Mouse (Mus musculus) limb, embryonic 13.5 days (tissue): ENCODE data around the gene Il12b. TPM values are rescaled to one million over a fixed set of nuclear protein-coding genes. Genes with fewer than 3 reads are reported as not detected.
"Not testable (repeated sequence)": the region's sequence is repeated elsewhere in the genome, so short reads cannot be mapped to it uniquely, and the experiment has no call there.

Experiments
- ATAC-seq: fragments of 200-750 bp; cut with Nextera tagmentation; 2 replicates; pipeline ENCODE4 v1.8.0; 2017; ENCODE audit warnings: low read depth, moderate number of reproducible peaks, moderate TSS enrichment; ENCODE audit not compliant: low FRiP score
- H3K27ac ChIP-seq: fragments of 300-500 bp; sonication (generic); 2 replicates; pipeline ENCODE4 v1.5.1; 2015; ENCODE audit warnings: inconsistent platforms, mild to moderate bottlenecking, moderate library complexity
- H3K27me3 ChIP-seq: fragments of 300-500 bp; sonication (generic); 2 replicates; pipeline ENCODE4 v1.6.1; 2015; ENCODE audit warnings: mild to moderate bottlenecking, inconsistent platforms
- H3K36me3 ChIP-seq: fragments of 300-500 bp; sonication (generic); 2 replicates; pipeline ENCODE4 v1.6.1; 2015; ENCODE audit warnings: inconsistent platforms, mild to moderate bottlenecking, moderate library complexity
- H3K4me1 ChIP-seq: fragments of 300-500 bp; sonication (generic); 2 replicates; pipeline ENCODE4 v1.6.1; 2015; ENCODE audit warnings: inconsistent platforms
- H3K4me2 ChIP-seq: fragments of 300-500 bp; sonication (generic); replicated peaks from 2 replicates; pipeline ENCODE4 v1.6.1; 2015; ENCODE audit warnings: inconsistent platforms, mild to moderate bottlenecking, moderate library complexity
- H3K4me3 ChIP-seq: fragments of 300-500 bp; sonication (generic); 2 replicates; pipeline ENCODE4 v1.5.1; 2015; ENCODE audit warnings: moderate library complexity, mild to moderate bottlenecking, inconsistent platforms
- H3K9ac ChIP-seq: fragments of 300-500 bp; sonication (generic); 2 replicates; pipeline ENCODE4 v1.6.1; 2015; ENCODE audit warnings: mild to moderate bottlenecking, inconsistent platforms
- H3K9me3 ChIP-seq: fragments of 300-500 bp; sonication (generic); 2 replicates; pipeline ENCODE4 v1.6.1; 2016; ENCODE audit warnings: inconsistent platforms
- WGBS: fragments of 180-500 bp; shearing (Covaris S2); methylation state at CpG from one replicate; pipeline ENCODE4 v1.1.7; 2015; 5-methylcytosine and 5-hydroxymethylcytosine counted together
- polyA plus RNA-seq: library from polyadenylated mRNA; unstranded; fragments of >200 nt; fragmentation: Nextera tagmentation; extraction: Ambion mirVana; gene quantifications from 2 replicates; pipeline ENCODE4 v1.2.1, GENCODE M21; 2015

Gene Il12b
- polyA plus RNA-seq, 1 experiment from 2014 or later, result 0.13 TPM

DNA sequence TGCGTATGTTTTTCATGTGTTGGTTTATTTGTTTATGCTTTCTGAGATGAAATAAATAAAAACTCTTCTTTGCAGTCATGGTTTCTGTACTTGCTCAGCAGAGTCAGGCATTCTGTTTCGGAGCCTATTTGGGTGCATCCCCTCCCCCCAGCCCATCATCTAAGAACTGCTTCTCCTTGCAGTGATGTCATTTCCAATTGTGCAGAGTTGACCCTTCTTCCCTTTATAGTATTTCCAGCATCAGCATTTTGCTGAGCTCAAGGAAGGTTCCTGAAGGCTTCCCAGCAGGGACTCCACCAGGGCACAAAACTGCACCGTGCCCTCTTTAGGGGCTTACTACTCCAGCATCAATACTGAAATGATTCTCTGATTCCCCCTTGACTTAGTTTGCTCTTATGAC is 14.7 kb downstream of the Il12b start:
- H3K4me1 ChIP-seq, result no peaks in the 10 kb centered on the region
- no peak overlapping the region for H3K4me2 ChIP-seq
- 92% methylated on average over 3 of the region's 3 CpGs for WGBS
- ATAC-seq, result no peak
- no peaks in the 10 kb centered on the region for H3K9me3 ChIP-seq
- no peak overlapping the region for H3K9ac ChIP-seq
- H3K27ac ChIP-seq, result no peak overlapping the region
- H3K4me3 ChIP-seq, result no peak overlapping the region
- H3K36me3 ChIP-seq, result no peaks in the 10 kb centered on the region
- peaks cover 12% of the 10 kb centered on the region; the same call in 1 of the 2 replicates for H3K27me3 ChIP-seq

DNA sequence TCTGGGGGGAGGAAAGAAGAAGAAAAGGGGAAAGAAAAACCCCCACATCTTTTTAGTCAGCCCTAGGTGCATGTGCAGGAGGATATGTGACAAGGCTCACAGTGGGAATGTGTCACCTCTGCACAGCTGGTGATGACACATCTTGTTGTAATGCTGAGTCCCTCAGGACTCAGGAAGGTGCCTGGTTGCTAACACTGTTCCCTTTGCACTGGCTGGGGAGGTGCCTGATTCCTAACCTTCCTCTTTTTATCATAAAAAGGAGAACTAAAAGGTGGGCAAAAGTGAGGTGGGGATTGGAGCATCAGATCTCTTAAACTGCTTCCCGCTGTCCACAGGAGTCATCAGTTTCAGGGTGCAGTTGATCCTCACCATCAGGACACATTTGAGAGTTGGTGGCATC is 17.5 kb downstream of the Il12b start:
- Histone ChIP-seq H3K36me3 (no peaks in the 10 kb centered on the region), H3K9ac (no peak overlapping the region), H3K27ac (no peak overlapping the region), H3K9me3 (no peaks in the 10 kb centered on the region), H3K4me2 (no peak overlapping the region), H3K4me1 (no peaks in the 10 kb centered on the region), H3K27me3 (peaks cover 7% of the 10 kb centered on the region; the same call in 1 of the 2 replicates), H3K4me3 (no peak overlapping the region)
- ATAC-seq, result no peak
- 68% methylated on average over 1 of the region's 1 CpGs for WGBS

DNA sequence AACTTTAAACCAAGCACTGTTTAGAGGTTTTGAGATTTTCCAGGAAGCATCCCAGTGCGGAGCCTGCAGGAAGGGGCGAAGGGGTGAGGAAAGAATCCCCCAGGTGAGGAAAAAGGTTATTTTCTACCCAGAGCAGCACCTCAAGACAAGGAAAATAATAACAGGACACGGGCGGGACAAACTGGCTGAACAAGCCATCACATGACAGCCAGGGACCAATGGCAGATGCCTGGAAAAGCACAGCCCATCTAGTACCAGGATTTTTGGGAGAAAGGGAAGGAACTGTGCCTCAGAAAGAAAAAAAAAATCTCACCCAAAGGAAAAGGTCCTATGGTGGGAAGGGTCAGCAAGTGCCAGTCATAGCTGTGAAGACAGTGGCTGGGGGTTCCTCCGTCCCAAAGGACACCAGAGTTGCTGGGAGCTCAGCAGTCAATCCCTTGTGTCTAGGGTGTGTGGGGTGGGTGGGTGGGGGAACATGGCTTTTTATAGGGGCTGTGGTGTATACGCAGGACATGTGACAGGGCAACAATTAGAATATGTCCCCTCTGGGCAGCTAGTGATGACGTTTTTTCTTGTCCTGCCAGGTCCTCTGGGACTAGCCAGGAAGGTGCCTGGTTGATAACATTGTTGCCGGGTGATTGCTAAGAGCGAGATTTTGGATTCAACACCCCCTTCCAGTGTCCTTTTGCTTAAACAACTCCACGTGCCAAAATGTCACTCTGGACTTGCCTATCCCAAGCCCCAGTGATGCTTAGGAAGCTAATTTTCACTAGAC is 22.7 kb downstream of the Il12b start:
- H3K9me3 ChIP-seq, result no peaks in the 10 kb centered on the region
- no peaks in the 10 kb centered on the region for H3K36me3 ChIP-seq
- no peak overlapping the region for H3K27ac ChIP-seq
- no peak overlapping the region for H3K4me3 ChIP-seq
- ATAC-seq, result no peak
- 70% methylated on average over 10 of the region's 10 CpGs for WGBS
- no peak overlapping the region for H3K9ac ChIP-seq
- no peak overlapping the region for H3K4me2 ChIP-seq
- peaks cover under 1% of the 10 kb centered on the region; the same call in 1 of the 2 replicates for H3K27me3 ChIP-seq
- peaks cover 16% of the 10 kb centered on the region for H3K4me1 ChIP-seq

DNA sequence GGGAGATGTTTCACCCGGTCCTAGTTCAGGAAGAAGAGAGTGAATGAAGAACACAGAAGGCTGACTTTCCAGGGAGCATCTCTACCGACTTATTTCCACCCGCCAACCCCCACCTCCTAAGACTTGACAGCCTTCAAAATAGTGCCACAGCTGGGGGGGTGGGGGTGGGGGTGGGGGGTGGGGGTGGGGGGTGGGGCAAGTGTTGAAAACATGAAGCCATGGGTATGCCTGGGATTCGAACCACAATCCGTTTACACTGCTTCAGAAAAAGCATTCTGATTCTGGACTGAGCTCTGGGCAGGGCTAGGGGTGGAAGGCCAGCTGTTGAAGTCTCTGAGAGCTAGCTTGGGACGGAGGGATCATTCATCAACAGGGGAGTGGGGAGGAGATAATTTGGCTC is 23.4 kb downstream of the Il12b start:
- no peak overlapping the region for H3K9ac ChIP-seq
- H3K9me3 ChIP-seq, result no peaks in the 10 kb centered on the region
- H3K36me3 ChIP-seq, result no peaks in the 10 kb centered on the region
- no peak overlapping the region for H3K27ac ChIP-seq
- ATAC-seq, result no peak
- no peak overlapping the region for H3K4me2 ChIP-seq
- H3K4me3 ChIP-seq, result no peak overlapping the region
- no peaks in the 10 kb centered on the region for H3K27me3 ChIP-seq
- WGBS, result 52% methylated on average over 6 of the region's 6 CpGs
- peaks cover 16% of the 10 kb centered on the region for H3K4me1 ChIP-seq

DNA sequence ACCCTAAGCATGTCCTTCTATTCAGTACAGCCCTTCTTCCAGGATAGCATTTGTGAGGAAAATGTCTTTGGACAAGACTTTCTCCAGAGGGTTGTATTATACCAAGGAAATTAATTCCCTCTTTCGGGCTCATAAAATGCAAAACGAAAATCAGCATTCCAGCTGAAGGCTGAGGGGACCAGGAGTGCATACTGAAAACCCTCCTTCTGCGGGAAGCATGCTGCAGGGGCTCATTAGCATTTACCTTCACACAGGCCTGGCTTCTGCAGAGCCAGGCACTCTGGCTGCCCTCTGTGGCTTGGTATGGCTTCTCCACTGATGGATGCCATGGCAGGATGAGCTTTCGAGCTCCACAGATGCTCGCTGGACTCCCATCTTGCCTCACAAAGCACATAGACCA is 24.1 kb downstream of the Il12b start:
- ATAC-seq, result no peak
- Histone ChIP-seq H3K36me3 (no peaks in the 10 kb centered on the region), H3K27ac (no peak overlapping the region; the same call in 1 of the 2 replicates), H3K4me2 (no peak overlapping the region), H3K9ac (no peak overlapping the region), H3K4me3 (no peak overlapping the region), H3K9me3 (no peaks in the 10 kb centered on the region), H3K4me1 (peaks cover 16% of the 10 kb centered on the region), H3K27me3 (no peaks in the 10 kb centered on the region)
- WGBS, result 45% methylated on average over 5 of the region's 5 CpGs

DNA sequence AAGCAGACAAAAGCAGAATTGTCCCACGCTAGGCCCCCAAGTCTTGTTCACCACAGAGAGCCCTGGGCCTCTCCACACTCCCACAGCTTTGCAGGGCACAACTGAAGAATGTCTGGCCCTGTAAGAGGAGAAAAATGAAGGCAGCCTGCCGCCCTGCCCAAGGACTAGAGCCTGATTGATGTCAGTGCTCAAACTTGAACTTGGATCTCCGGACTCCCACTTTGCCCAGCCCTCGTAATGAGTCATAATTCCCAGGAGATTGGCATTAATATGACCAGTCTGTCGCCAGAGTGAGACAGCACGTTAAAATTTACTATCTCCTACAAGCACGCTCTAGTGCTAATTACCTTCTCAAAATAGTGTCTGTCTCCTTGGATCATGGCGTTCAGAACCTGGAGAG is 25.1 kb downstream of the Il12b start:
- no peak overlapping the region for H3K4me2 ChIP-seq
- 48% methylated on average over 8 of the region's 8 CpGs for WGBS
- no peak for ATAC-seq
- peaks cover 16% of the 10 kb centered on the region for H3K4me1 ChIP-seq
- no peak overlapping the region for H3K4me3 ChIP-seq
- no peaks in the 10 kb centered on the region for H3K27me3 ChIP-seq
- H3K36me3 ChIP-seq, result no peaks in the 10 kb centered on the region
- H3K9me3 ChIP-seq, result no peaks in the 10 kb centered on the region
- no peak overlapping the region for H3K27ac ChIP-seq
- no peak overlapping the region for H3K9ac ChIP-seq

DNA sequence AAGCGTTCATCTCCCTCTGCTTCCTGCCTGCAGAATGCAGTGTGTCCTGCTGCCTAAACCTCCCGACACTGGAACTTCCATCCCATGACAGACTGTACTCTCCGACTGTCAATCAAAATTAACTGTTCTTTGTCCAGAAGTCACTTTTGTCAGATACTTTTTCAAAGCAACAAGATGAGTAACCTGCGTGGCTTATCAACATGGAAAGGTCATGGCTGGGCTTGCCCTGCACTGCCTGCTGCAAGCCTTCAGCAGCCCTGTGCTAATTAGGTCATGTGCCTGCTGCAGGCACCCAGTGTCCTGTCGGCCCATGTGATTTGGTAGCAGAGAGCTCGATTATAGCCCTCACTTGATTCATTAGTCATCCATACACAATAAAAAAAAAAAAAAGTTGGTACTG is 25.8 kb downstream of the Il12b start:
- H3K27ac ChIP-seq, result no peak overlapping the region
- H3K4me1 ChIP-seq, result peaks cover 16% of the 10 kb centered on the region
- no peaks in the 10 kb centered on the region for H3K36me3 ChIP-seq
- no peaks in the 10 kb centered on the region for H3K9me3 ChIP-seq
- no peak overlapping the region for H3K9ac ChIP-seq
- WGBS, result 69% methylated on average over 6 of the region's 6 CpGs
- no peaks in the 10 kb centered on the region for H3K27me3 ChIP-seq
- no peak for ATAC-seq
- H3K4me2 ChIP-seq, result no peak overlapping the region
- no peak overlapping the region for H3K4me3 ChIP-seq

DNA sequence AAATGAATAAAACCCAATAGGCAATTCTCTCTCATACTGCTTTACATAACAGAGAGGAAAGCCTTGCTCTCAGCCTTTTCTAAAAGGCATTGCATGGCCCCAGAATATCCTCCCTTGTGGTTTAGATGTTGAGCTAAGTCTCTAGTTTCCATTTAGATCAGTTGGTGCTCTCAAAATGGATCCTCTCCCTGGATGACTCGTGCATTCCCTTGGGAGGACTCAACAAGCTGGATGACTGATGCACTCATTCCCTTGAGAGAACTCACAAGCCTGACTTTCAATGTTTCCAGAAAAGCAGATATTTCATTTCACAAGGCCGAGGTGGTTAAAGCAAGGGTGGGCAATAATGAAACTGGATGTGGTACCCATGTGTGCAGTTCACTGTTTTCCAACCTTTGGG is 28.1 kb downstream of the Il12b start:
- Histone ChIP-seq H3K9ac (no peak overlapping the region), H3K4me1 (peaks cover 16% of the 10 kb centered on the region), H3K9me3 (no peaks in the 10 kb centered on the region), H3K4me3 (no peak overlapping the region), H3K27me3 (no peaks in the 10 kb centered on the region), H3K36me3 (no peaks in the 10 kb centered on the region), H3K27ac (no peak overlapping the region), H3K4me2 (no peak overlapping the region)
- WGBS, result 84% methylated on average over 2 of the region's 2 CpGs
- no peak for ATAC-seq

DNA sequence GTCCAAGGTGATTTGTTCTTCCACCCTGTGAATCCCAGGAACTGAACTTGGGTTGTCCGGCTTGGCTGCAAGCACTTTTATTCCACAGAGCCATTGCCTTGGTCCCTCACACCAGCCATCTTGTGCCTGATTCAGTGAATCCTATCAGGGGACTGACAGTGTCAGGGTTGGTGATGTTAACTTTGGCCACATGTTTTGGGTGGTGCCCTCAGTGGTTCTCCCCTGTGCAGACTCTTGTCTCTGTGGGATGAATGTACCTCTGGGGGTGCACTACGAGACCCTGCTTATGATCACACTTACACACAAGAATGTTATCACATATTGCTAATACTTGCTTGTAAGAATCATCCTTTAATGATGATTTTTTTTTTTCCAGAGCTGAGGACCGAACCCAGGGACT is 30.2 kb downstream of the Il12b start:
- H3K27ac ChIP-seq, result no peak overlapping the region
- no peaks in the 10 kb centered on the region for H3K27me3 ChIP-seq
- no peak overlapping the region for H3K4me3 ChIP-seq
- H3K36me3 ChIP-seq, result no peaks in the 10 kb centered on the region
- 0 out of 2 replicates have a peak, but pooled peaks cover under 1% of the 10 kb centered on the region for H3K4me1 ChIP-seq
- H3K9ac ChIP-seq, result no peak overlapping the region
- 90% methylated on average over 3 of the region's 3 CpGs for WGBS
- no peaks in the 10 kb centered on the region for H3K9me3 ChIP-seq
- no peak overlapping the region for H3K4me2 ChIP-seq
- no peak for ATAC-seq

DNA sequence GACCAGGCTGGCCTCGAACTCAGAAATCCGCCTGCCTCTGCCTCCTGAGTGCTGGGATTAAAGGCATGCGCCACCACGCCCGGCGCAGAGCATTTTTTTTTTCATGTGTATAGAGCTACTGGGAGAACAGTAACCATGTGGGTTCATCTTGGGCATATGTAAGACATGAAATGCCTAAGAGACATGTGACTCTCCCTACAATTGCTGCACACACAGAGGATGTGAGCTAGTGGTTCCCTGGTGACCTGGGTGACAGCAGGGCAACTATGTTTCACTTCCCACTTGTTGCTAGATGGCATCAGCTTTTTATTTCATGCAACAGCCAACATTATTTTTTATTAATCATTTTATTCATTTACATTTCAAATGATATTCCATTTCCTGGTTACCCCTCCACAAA is 37.9 kb downstream of the Il12b start:
- Histone ChIP-seq H3K4me1 (no peaks in the 10 kb centered on the region), H3K27ac (no peak overlapping the region), H3K36me3 (no peaks in the 10 kb centered on the region), H3K4me3 (no peak overlapping the region), H3K4me2 (no peak overlapping the region), H3K9ac (no peak overlapping the region), H3K27me3 (no peaks in the 10 kb centered on the region), H3K9me3 (no peaks in the 10 kb centered on the region)
- WGBS, result 91% methylated on average over 6 of the region's 6 CpGs
- ATAC-seq, result no peak

DNA sequence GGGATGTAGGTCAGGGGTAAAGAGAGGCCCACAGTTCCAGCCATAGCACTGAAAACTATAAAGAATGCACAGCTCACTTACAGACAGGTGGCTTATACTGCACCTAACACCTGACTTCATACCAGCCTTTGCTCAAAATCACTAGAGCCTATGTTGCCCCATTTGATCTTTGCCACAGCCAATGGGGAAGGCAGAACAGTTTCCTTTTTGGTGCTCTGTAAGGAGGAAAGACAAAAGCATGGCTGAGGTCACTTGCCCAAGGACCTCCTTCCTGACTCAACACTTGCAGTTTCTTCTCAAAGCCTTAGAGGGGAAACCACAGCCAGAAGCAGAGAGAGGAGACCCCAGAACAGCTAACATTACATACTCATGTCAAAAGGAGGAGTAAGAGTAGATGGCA is 51.2 kb downstream of the Il12b start:
- Histone ChIP-seq H3K4me3 (no peak overlapping the region), H3K27ac (no peak overlapping the region), H3K4me1 (no peaks in the 10 kb centered on the region), H3K4me2 (no peak overlapping the region), H3K27me3 (no peaks in the 10 kb centered on the region), H3K36me3 (peaks cover 20% of the 10 kb centered on the region), H3K9ac (no peak overlapping the region), H3K9me3 (no peaks in the 10 kb centered on the region)
- no peak for ATAC-seq

DNA sequence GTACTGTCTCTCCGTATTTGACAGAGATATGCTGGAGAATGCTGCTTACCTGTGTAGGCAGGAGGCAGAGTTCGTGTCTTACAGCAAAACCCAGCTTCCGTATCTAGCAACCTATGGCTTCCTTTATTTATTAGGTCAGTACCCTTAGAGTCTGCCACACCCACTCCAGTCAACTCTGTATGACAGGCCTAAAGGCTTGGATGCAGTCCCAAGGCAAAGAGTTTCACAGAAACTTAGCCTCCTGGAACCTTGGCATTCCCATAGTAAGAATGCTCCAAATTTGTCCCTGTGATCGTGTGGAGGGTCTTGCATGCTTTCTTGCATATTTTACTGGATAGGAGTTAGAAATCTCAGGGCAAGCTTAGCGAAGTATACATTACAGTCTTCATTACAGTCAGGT is 52.2 kb downstream of the Il12b start:
- H3K4me2 ChIP-seq, H3K9me3 ChIP-seq, ATAC-seq, H3K27me3 ChIP-seq, H3K9ac ChIP-seq, H3K4me1 ChIP-seq, H3K4me3 ChIP-seq, H3K27ac ChIP-seq: not testable (repeated sequence)
- WGBS, result 91% methylated on average over 5 of the region's 5 CpGs
- peaks cover 28% of the 10 kb centered on the region for H3K36me3 ChIP-seq

DNA sequence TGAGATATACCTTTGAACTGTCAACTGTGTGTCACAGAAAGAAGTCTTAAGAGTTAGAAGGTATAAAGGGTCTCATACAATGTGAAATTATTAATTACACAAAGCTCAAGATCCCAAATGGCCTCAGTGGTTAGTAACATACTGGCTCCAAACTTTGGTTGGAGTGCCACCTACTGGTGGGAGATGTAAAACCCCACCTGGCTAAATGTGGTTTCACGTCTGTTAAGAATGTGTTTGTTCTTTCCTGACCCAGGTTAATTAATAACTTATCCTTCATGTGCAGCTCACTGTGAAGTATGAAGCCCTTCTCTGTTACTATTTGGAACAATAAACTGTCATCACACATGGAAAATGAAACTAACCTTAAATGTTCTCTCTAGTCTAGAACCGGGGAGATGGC is 53.6 kb downstream of the Il12b start:
- no peak for ATAC-seq
- 62% methylated on average over 2 of the region's 2 CpGs for WGBS

More for the DNA sequence above, 53.6 kb downstream of the Il12b start:
- no peak overlapping the region for H3K9ac ChIP-seq
- no peak overlapping the region for H3K4me2 ChIP-seq
- no peak overlapping the region for H3K27ac ChIP-seq
- H3K27me3 ChIP-seq, result no peaks in the 10 kb centered on the region
- H3K36me3 ChIP-seq, result peaks cover 35% of the 10 kb centered on the region
- H3K4me3 ChIP-seq, result no peak overlapping the region
- no peaks in the 10 kb centered on the region for H3K9me3 ChIP-seq
- H3K4me1 ChIP-seq, result no peaks in the 10 kb centered on the region
